Mouse (Mus musculus) right cerebral cortex, postnatal 10 days (tissue): ENCODE measurements at regions not wholly inside any gene's neighbourhood (a gene's known extent, or its start where the extent isn't known, plus 50 kb on each side); places are given as distances from the start of the nearest gene placed in this dataset.
A peak's percentile ranks its signal among the peaks of the same experiment; 100 is the strongest.

Experiments
- DNase-seq, 2 experiments: peaks; one replicate each; pipeline ENCODE4 v3.0.0; 2021; ENCODE audit warnings: low spot score in 2 of 2

DNA sequence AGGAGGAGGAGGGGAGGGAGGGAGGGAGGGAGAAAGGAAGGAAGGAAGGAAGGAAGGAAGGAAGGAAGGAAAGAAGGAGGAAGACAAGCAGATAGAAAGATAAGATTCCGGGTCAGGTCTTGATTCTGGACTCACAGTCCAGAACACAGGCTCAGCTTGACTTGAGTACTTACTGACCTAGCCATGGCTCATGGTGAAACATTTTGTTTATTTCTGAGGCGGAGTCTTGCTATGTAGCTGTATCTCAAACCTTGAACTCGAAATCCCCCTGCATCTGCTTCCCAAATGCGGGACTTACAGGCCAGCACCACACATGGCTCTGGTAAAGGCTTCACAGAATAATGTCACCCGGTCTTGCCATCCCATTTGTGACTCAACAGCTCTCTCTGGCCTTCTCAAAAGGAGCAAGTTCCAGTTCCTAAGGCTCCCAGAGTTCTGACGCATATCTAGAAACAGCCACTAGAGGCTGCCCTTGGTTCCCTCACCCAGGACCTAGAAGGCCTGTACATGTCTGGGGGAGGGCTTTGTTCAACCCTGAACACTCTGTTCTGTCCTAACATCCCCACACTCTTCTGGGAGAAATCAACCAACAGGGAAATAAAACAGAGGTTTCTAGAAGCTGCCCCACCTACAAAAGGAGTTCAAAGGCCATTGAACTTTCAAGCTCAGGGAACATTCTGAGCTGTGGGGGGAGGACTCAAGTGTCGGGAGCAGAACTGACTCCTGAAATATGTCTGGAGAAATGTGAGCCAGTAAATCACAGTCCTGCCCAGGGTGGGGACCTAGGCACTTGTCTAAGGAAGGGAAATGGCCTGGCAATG is 56.2 kb upstream of the Akap13 start:
- peak; percentile 31 to 45 for DNase-seq

DNA sequence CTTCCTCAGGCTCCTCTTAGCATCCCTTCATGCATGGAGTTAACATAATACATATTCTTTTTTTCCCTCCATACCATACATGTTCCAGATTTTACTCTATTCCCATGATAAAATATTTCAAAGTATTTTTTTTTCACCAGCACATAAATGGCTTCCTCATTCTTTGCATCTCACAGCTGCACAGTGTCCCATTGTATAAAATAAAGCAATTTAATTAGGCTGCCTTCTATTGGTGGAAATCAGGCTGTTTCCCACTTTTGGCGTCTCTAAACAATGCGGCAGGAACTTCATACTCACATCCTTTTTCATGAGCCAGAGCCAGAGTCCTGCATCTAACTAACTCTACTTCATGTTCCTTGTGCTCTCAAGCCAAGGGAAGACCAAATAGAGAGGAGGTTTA is 54.9 kb upstream of the Akap13 start:
- no peak for DNase-seq

DNA sequence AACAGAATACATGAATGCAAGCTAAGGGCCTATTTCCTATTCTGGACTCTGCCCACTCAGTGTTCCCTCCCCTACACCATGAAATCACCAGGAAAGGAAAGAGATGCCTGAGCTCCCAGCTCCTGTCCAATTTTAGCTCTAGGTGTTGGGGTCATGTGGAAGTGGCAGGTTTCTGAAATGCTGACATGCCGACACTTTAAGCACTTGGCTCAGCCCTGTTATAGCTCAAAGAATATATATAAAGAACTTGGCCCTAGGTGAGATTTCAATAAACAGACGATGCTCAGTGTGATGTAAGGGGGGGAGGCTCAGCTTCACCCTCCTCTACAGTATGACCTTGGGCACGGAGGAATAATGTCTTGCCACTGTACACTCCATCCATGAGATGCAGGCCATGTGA is 50.4 kb upstream of the Akap13 start:
- DNase-seq: no peak
